Mouse (Mus musculus) intestine, embryonic 14.5 days (tissue): ENCODE measurements at regions not wholly inside any gene's neighbourhood (a gene's known extent, or its start where the extent isn't known, plus 50 kb on each side); places are given as distances from the start of the nearest gene placed in this dataset.

ENCODE experiments used
- ATAC-seq: fragments of 200-750 bp; cut with Nextera tagmentation; replicated peaks from 2 replicates; pipeline ENCODE4 v1.8.0; 2017; ENCODE audit warnings: low read depth, moderate number of reproducible peaks, moderate TSS enrichment, moderate library complexity; ENCODE audit not compliant: low FRiP score, low TSS enrichment
- DNase-seq: peaks from one replicate; pipeline ENCODE4 v3.0.0-alpha.2; 2018; ENCODE audit warnings: low spot score
- H3K27ac ChIP-seq: fragments of 300-500 bp; sonication (generic); 2 replicates; pipeline ENCODE4 v1.5.1; 2014; ENCODE audit warnings: low read depth, mild to moderate bottlenecking, control low read depth
- H3K27me3 ChIP-seq: fragments of 300-500 bp; sonication (generic); replicated peaks from 2 replicates; pipeline ENCODE4 v1.6.1; 2014; ENCODE audit warnings: low read length, control low read depth; ENCODE audit not compliant: control insufficient read depth, insufficient read depth
- H3K36me3 ChIP-seq: fragments of 300-500 bp; sonication (generic); 2 replicates; pipeline ENCODE4 v1.6.1; 2014; ENCODE audit warnings: low read length, control low read depth; ENCODE audit not compliant: control insufficient read depth, insufficient read depth
- H3K4me1 ChIP-seq: fragments of 300-500 bp; sonication (generic); replicated peaks from 2 replicates; pipeline ENCODE4 v1.6.1; 2014; ENCODE audit warnings: low read length, control low read depth, mixed read lengths; ENCODE audit not compliant: control insufficient read depth, insufficient read depth
- H3K4me2 ChIP-seq: fragments of 300-500 bp; sonication (generic); 2 replicates; pipeline ENCODE4 v1.6.1; 2014; ENCODE audit warnings: low read length
- H3K4me3 ChIP-seq: fragments of 300-500 bp; sonication (generic); 2 replicates; pipeline ENCODE4 v1.5.1; 2014; ENCODE audit warnings: low read depth, low read length, control low read depth, mixed read lengths
- H3K9ac ChIP-seq: fragments of 300-500 bp; sonication (generic); 2 replicates; pipeline ENCODE4 v1.6.1; 2014; ENCODE audit warnings: mild to moderate bottlenecking, low read length
- H3K9me3 ChIP-seq: fragments of 300-500 bp; sonication (generic); 2 replicates; pipeline ENCODE4 v1.6.1; 2016; ENCODE audit warnings: low read length, control low read depth; ENCODE audit not compliant: control insufficient read depth
- WGBS: fragments of 180-500 bp; shearing (Covaris S2); extraction: QIAGEN DNeasy Blood & Tissue Kit; methylation state at CpG from one replicate; pipeline ENCODE4 v1.1.7; 2014; 5-methylcytosine and 5-hydroxymethylcytosine counted together

DNA sequence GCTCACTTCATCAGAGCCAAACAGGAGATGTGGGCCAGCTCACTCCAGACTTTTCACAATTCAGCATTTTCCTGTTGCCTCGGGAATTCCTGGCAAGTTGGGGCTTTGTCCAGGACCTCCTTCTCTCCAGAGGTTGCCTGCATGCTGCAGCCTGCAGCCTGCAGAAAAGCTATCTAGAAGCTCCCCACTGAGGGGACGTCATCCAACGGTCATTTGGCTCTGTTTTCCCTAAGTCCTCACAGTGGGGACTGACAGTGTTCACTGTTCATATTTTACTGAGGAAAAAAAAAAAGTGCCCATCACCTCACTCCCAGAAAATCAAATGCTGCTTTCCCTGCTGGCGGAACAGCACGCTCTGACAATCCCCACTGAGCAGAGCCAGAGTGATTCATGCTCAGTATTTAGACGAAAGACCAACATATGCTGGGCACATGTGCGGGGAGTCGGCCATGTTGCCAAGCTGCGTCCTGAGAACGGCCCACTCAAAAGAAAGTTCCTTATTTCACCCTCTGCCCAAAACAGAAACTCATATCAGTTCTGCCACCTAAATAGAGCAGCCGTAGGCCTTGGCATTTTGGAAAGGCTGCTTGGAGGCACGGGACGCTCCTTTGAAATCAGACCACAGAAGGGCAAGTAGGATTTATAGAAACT is 105.3 kb downstream of the Mis18a start:
- Histone ChIP-seq H3K9ac (no peak overlapping the region), H3K4me3 (no peak overlapping the region), H3K4me1 (peaks cover 32% of the 10 kb centered on the region), H3K9me3 (no peaks in the 10 kb centered on the region), H3K27ac (no peak overlapping the region), H3K36me3 (no peaks in the 10 kb centered on the region), H3K27me3 (no peaks in the 10 kb centered on the region), H3K4me2 (no peak overlapping the region)
- no peak for ATAC-seq
- DNase-seq, result no peak
- 74% methylated on average over 13 of the region's 13 CpGs for WGBS

DNA sequence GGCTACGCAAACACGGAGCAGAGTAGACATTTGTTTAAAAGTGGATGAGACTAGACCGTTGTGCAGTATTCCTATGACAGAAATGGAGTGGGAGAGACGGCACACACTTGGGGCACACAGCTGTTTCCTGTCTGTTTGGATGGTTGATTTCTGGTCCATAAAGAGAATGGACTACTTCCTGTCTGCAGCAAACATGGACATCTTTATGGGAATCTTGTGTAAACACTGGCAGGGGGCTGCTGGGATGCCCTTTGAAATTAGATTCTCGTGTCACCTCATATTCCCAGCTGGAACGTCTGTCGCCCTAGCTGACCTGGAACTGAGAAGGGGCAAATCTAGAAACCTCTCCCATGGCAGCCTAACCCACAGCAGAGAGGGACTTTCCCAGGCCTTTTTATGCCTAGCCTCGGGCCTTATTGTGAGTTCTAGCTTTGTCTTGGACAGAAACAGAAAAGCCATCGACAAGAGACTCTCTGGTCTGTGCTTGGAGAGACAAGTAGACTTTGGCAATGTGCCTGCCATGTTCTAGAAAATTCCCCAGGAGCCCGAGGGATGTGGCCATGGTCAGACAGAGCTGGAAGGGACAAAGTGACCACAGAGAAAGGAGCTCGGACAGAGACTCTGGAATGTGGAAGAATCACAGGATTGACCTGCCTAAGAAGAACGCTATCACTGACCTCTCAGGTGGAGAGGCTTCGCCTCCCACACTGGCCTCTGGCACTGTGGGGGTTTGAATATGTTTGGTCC is 107.5 kb downstream of the Mis18a start:
- ATAC-seq (no peak), DNase-seq (no peak)
- Histone ChIP-seq H3K27ac (peak overlapping the region; percentile 59), H3K4me1 (peaks cover 19% of the 10 kb centered on the region), H3K9me3 (no peaks in the 10 kb centered on the region), H3K36me3 (no peaks in the 10 kb centered on the region), H3K27me3 (no peaks in the 10 kb centered on the region), H3K4me3 (no peak overlapping the region), H3K9ac (no peak overlapping the region), H3K4me2 (no peak overlapping the region)
- 41% methylated on average over 13 of the region's 13 CpGs for WGBS

- WGBS, result 55% methylated on average over 10 of the region's 10 CpGs
- Histone ChIP-seq H3K27me3 (no peaks in the 10 kb centered on the region), H3K9ac (no peak overlapping the region), H3K27ac (no peak overlapping the region), H3K4me3 (no peak overlapping the region), H3K4me1 (peaks cover 6% of the 10 kb centered on the region; the same call in 1 of the 2 replicates), H3K4me2 (no peak overlapping the region), H3K9me3 (no peaks in the 10 kb centered on the region), H3K36me3 (no peaks in the 10 kb centered on the region)
- no peak for DNase-seq
- ATAC-seq, result no peak
Measured at GRCm38 (mm10) chr16:90615791-90616190, 111.4 kb downstream of the Mis18a start.

GRCm38 (mm10) chr16:90614137-90614536 is 113.1 kb downstream of the Mis18a start:
- Histone ChIP-seq H3K4me3 (no peak overlapping the region), H3K36me3 (no peaks in the 10 kb centered on the region), H3K4me1 (0 out of 2 replicates have a peak, but pooled peaks cover 2% of the 10 kb centered on the region), H3K4me2 (no peak overlapping the region), H3K27me3 (no peaks in the 10 kb centered on the region), H3K9me3 (no peaks in the 10 kb centered on the region), H3K27ac (no peak overlapping the region), H3K9ac (no peak overlapping the region)
- no peak for DNase-seq
- ATAC-seq, result no peak
- 96% methylated on average over 1 of the region's 1 CpGs for WGBS

GRCm38 (mm10) chr16:90610097-90610808 is 117.0 kb downstream of the Mis18a start:
- 76% methylated on average over 22 of the region's 22 CpGs for WGBS
- H3K4me2 ChIP-seq, result no peak overlapping the region
- no peak overlapping the region for H3K27ac ChIP-seq
- no peak overlapping the region for H3K9ac ChIP-seq
- H3K27me3 ChIP-seq, result no peaks in the 10 kb centered on the region
- H3K36me3 ChIP-seq, result no peaks in the 10 kb centered on the region
- DNase-seq, result no peak
- no peak for ATAC-seq
- H3K4me1 ChIP-seq, result no peaks in the 10 kb centered on the region
- H3K4me3 ChIP-seq, result no peak overlapping the region
- H3K9me3 ChIP-seq, result no peaks in the 10 kb centered on the region

GRCm38 (mm10) chr16:90599329-90599870 is 127.8 kb downstream of the Mis18a start:
- Histone ChIP-seq H3K4me1 (no peaks in the 10 kb centered on the region), H3K27me3 (no peaks in the 10 kb centered on the region), H3K27ac (no peak overlapping the region), H3K9ac (no peak overlapping the region), H3K4me2 (no peak overlapping the region), H3K4me3 (no peak overlapping the region), H3K36me3 (no peaks in the 10 kb centered on the region), H3K9me3 (peaks cover 10% of the 10 kb centered on the region; the same call in 1 of the 2 replicates)
- DNase-seq (no peak), ATAC-seq (no peak)
- WGBS, result 66% methylated on average over 7 of the region's 7 CpGs

GRCm38 (mm10) chr16:90598727-90599126 is 128.5 kb downstream of the Mis18a start:
- no peak overlapping the region for H3K27ac ChIP-seq
- H3K9me3 ChIP-seq, result peaks cover 10% of the 10 kb centered on the region; the same call in 1 of the 2 replicates
- no peak overlapping the region for H3K4me3 ChIP-seq
- H3K9ac ChIP-seq, result no peak overlapping the region
- DNase-seq, result no peak
- no peaks in the 10 kb centered on the region for H3K36me3 ChIP-seq
- H3K4me1 ChIP-seq, result no peaks in the 10 kb centered on the region
- no peaks in the 10 kb centered on the region for H3K27me3 ChIP-seq
- no peak overlapping the region for H3K4me2 ChIP-seq
- no peak for ATAC-seq
- 81% methylated on average over 7 of the region's 7 CpGs for WGBS

GRCm38 (mm10) chr16:90592721-90593481 is 134.3 kb downstream of the Mis18a start:
- no peak overlapping the region for H3K4me2 ChIP-seq
- H3K27me3 ChIP-seq, result no peaks in the 10 kb centered on the region
- 0 out of 2 replicates have a peak, but pooled peaks cover 9% of the 10 kb centered on the region for H3K9me3 ChIP-seq
- H3K36me3 ChIP-seq, result no peaks in the 10 kb centered on the region
- H3K4me3 ChIP-seq, result no peak overlapping the region
- 64% methylated on average over 6 of the region's 6 CpGs for WGBS
- H3K4me1 ChIP-seq, result no peaks in the 10 kb centered on the region
- H3K9ac ChIP-seq, result no peak overlapping the region
- H3K27ac ChIP-seq, result no peak overlapping the region
- ATAC-seq (no peak), DNase-seq (no peak)
